Mouse (Mus musculus) liver, postnatal 0 days (tissue): ENCODE measurements around the gene Nsun2.

Source experiments
- CTCF ChIP-seq: sonication (generic); IDR thresholded peaks from 2 replicates; pipeline ENCODE4 v1.5.1; 2016; ENCODE audit warnings: antibody characterized with exemption, low read depth
- EP300 ChIP-seq: IDR thresholded peaks from 2 replicates; pipeline ENCODE4 v1.6.1; 2016; ENCODE audit warnings: antibody characterized with exemption, low read depth, mild to moderate bottlenecking

DNA sequence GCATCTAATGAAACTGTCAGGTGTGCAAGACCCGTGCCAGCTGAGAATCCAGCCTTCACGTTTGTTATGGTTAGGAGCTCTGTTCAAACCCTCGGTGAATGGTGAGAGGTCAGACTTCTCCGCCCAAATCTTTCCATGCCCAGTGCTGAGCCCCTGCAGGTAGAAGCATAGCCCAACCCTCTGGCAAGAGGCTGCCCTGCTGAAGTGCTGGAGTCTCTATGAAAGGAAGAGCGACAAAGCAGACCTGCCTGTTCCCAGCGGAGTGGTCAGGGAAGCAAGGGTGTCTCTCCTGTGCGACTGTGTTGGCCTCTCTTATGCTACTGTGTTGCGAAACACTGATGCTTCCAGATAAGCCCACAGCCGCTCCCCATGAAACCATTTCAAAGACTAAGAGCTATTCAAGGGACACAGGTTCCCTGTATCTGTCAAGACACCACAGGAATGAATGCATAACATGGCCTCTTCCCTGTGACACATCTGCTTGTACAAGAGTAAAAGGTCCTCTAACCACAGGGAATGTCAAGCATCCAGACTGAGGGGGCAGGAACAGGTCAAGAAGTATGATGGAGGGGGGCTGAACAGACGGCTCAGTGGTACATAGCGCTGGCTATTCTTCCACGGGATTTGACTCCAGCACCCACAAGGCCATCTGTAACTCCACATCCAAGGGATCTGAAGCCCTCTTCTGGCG is 44.8 kb upstream of the Nsun2 start:
- no peak for TF ChIP-seq CTCF
- no peak for TF ChIP-seq EP300
